In the genomic region with DNA sequence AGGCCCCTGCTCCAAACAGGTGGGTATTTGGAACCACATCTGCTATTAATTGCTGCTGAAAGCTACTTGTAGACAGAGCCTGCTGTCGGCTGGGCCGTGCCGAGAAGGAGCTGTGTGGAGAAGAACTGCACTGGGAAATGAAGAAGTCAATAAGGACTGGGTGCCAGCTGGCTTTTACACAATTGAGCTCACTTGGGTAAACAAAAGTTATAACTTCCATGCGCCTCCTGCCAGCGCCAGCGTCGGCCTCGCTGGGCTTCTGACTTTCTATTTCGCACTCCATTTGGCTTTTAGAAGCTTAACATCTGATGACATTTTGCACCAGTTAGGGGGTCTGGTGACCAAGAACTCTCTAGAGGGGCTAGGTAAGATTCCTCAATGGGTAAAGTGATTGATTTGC, we compare ENCODE assay signal across 11 mouse cellular contexts.
DNase-seq lines count a peak whose midpoint lies in the region; ATAC-seq and TF ChIP-seq lines count a peak whose summit lies in the region.
"Had no signal": no experiment of that assay in that cellular context is flagged by ENCODE, and none has a peak within 500 bp of the region (broad histone marks: within the 10 kb centered on the region; RNA-seq: fewer than 3 reads in every experiment).

No protein-coding gene starts in this region.

- no peak overlapping the region for H3K9ac ChIP-seq in kidney, embryonic 16.5 days (replicated peaks; ENCODE audit: low read length)
- H3K9ac ChIP-seq: midbrain, embryonic 12.5 days had no signal

- no peak for TF ChIP-seq CTCF in lung, adult 2 months (IDR thresholded peaks at IDR 0.05; ENCODE audit: insufficient read depth, low read length)

- H3K4me1 ChIP-seq in embryonic facial prominence, embryonic 10.5 days, result no peaks in the 10 kb centered on the region
- H3K4me1 ChIP-seq in lung, adult 2 months (ENCODE audit: control insufficient read depth, insufficient read depth, low read length), result peaks cover 3% of the 10 kb centered on the region; the same call in 1 of the 2 replicates
- H3K4me1 ChIP-seq in kidney, embryonic 16.5 days (ENCODE audit: insufficient read depth, low read length), result no peaks in the 10 kb centered on the region

- DNase-seq in embryo, embryonic 10 days (ENCODE audit: low spot score), result peak; percentile 18
- no peak for DNase-seq in embryo, embryonic 9.5 days (ENCODE audit: extremely low spot score)
- peak; percentile 45 to 55 for DNase-seq in layer of hippocampus, adult 18-20 months (ENCODE audit: low spot score in 2 of 2)
- no peak for DNase-seq in layer of hippocampus, postnatal 25 days (ENCODE audit: extremely low spot score in 1 of 2, low spot score in 1 of 2)
- DNase-seq in embryonic facial prominence, embryonic 10.5 days (ENCODE audit: low spot score), result peak; percentile 15
- peak; percentile 10 for DNase-seq in lung, adult 2 months
- DNase-seq in frontal cortex, adult 2 months (ENCODE audit: extremely low spot score in 1 of 2, low spot score in 1 of 2), result no peak
- DNase-seq: adrenal gland, postnatal 36 days had no signal

- ATAC-seq in kidney, embryonic 16.5 days (ENCODE audit: low FRiP score, low TSS enrichment), result no peak

- 63% methylated on average over 9 of the region's 9 CpGs for WGBS in embryonic facial prominence, embryonic 10.5 days
- WGBS in lung, adult 2 months, result 35% methylated on average over 9 of the region's 9 CpGs
- WGBS in kidney, embryonic 16.5 days, result 66% methylated on average over 9 of the region's 9 CpGs

- no peaks in the 10 kb centered on the region for H3K27me3 ChIP-seq in embryonic facial prominence, embryonic 10.5 days (replicated peaks; ENCODE audit: low read depth, poor library complexity, severe bottlenecking)
- H3K27me3 ChIP-seq in kidney, embryonic 16.5 days (ENCODE audit: insufficient read depth, low read length), result no peaks in the 10 kb centered on the region
- H3K27me3 ChIP-seq: midbrain, embryonic 12.5 days had no signal

- TF ChIP-seq POLR2A in lung, adult 2 months (IDR thresholded peaks at IDR 0.05; ENCODE audit: borderline replicate concordance, extremely low read depth, low read depth, low read length), result no peak

- H3K4me2 ChIP-seq in kidney, embryonic 16.5 days (replicated peaks; ENCODE audit: low read depth, low read length), result no peak overlapping the region
- H3K4me2 ChIP-seq: liver, embryonic 11.5 days; midbrain, embryonic 12.5 days had no signal

- no peaks in the 10 kb centered on the region for H3K36me3 ChIP-seq in embryonic facial prominence, embryonic 10.5 days (replicated peaks)
- no peaks in the 10 kb centered on the region for H3K36me3 ChIP-seq in kidney, embryonic 16.5 days (ENCODE audit: insufficient read depth, low read length)
- H3K36me3 ChIP-seq: midbrain, embryonic 12.5 days had no signal

- no peaks in the 10 kb centered on the region for H3K9me3 ChIP-seq in embryonic facial prominence, embryonic 10.5 days
- no peaks in the 10 kb centered on the region for H3K9me3 ChIP-seq in kidney, embryonic 16.5 days (ENCODE audit: low read length)
- H3K9me3 ChIP-seq: midbrain, embryonic 12.5 days had no signal

- H3K4me3 ChIP-seq in embryonic facial prominence, embryonic 10.5 days, result no peak overlapping the region
- H3K4me3 ChIP-seq in lung, adult 2 months (replicated peaks; ENCODE audit: extremely low read depth, low read depth, low read length), result no peak overlapping the region
- H3K4me3 ChIP-seq in kidney, embryonic 16.5 days (ENCODE audit: low read length), result no peak overlapping the region
- H3K4me3 ChIP-seq: midbrain, embryonic 12.5 days had no signal

- H3K27ac ChIP-seq in embryonic facial prominence, embryonic 10.5 days (replicated peaks), result no peak overlapping the region
- no peak overlapping the region for H3K27ac ChIP-seq in kidney, embryonic 16.5 days (ENCODE audit: low read length)
- H3K27ac ChIP-seq: midbrain, embryonic 12.5 days had no signal

Comparison
In these comparisons a context has a peak if more than half of its experiments do, and no peak if none do; other contexts are left out.
1. DNase-seq: peak in embryo, embryonic 10 days (single experiment), layer of hippocampus, adult 18-20 months (2 of 2), embryonic facial prominence, embryonic 10.5 days (single experiment) and lung, adult 2 months (single experiment); none in embryo, embryonic 9.5 days (single experiment), layer of hippocampus, postnatal 25 days (0 of 2) and frontal cortex, adult 2 months (0 of 2).